Comparison of ENCODE assay signal across 22 mouse cellular contexts in genomic region chr14:48128701-48129100, GRCm38 (mm10). TPM values are rescaled to one million over a fixed set of nuclear protein-coding genes. Genes with fewer than 3 reads are reported as not detected.
A peak's percentile ranks its signal among the peaks of the same experiment; 100 is the strongest.
DNase-seq lines count a peak whose midpoint lies in the region; ATAC-seq and TF ChIP-seq lines count a peak whose summit lies in the region.
"Had no signal": no experiment of that assay in that cellular context is flagged by ENCODE, and none has a peak within 500 bp of the region (broad histone marks: within the 10 kb centered on the region; RNA-seq: fewer than 3 reads in every experiment).

No protein-coding gene starts in this region.

- H3K27ac ChIP-seq in hindbrain, embryonic 10.5 days = peak overlapping the region; percentile 64; the same call in 1 of the 2 replicates
- no peak overlapping the region for H3K27ac ChIP-seq in hindbrain, embryonic 11.5 days (ENCODE audit: low read depth, low read length)
- H3K27ac ChIP-seq in midbrain, embryonic 10.5 days (replicated peaks) = peak overlapping the region; percentile 67
- no peak overlapping the region for H3K27ac ChIP-seq in midbrain, postnatal 0 days (ENCODE audit: low read depth, low read length)

- no peak overlapping the region for H3K9ac ChIP-seq in hindbrain, embryonic 11.5 days (ENCODE audit: low read depth, low read length)
- no peak overlapping the region for H3K9ac ChIP-seq in midbrain, postnatal 0 days (replicated peaks; ENCODE audit: low read length, poor library complexity, severe bottlenecking)

- no peaks in the 10 kb centered on the region for H3K9me3 ChIP-seq in hindbrain, embryonic 10.5 days
- H3K9me3 ChIP-seq in hindbrain, embryonic 11.5 days (ENCODE audit: control insufficient read depth, low read length) = no peaks in the 10 kb centered on the region
- no peaks in the 10 kb centered on the region for H3K9me3 ChIP-seq in midbrain, embryonic 10.5 days (replicated peaks)
- H3K9me3 ChIP-seq in midbrain, postnatal 0 days (ENCODE audit: low read length) = no peaks in the 10 kb centered on the region
- H3K9me3 ChIP-seq: G1E had no signal

- DNase-seq in heart, adult 11 months = peak; percentile 91
- no peak for DNase-seq in heart, adult 8-10 months (ENCODE audit: low spot score)
- no peak for DNase-seq in hindbrain, embryonic 10.5 days (ENCODE audit: low spot score)
- no peak for DNase-seq in hindbrain, embryonic 11.5 days (ENCODE audit: low spot score)
- no peak for DNase-seq in midbrain, embryonic 10.5 days (ENCODE audit: low spot score)
- DNase-seq in midbrain, postnatal 0 days (ENCODE audit: low spot score) = no peak
- DNase-seq: adrenal gland, adult 2 months; adrenal gland, adult 8-10 months; adrenal gland, postnatal 10 days; adrenal gland, postnatal 14 days; adrenal gland, postnatal 25 days; adrenal gland, postnatal 36 days; B cell, adult 2 months; cerebellum, adult 11 months; cerebellum, adult 11-12 months; cerebellum, adult 18-20 months had no signal

- TF ChIP-seq CTCF in midbrain, postnatal 0 days (IDR thresholded peaks at IDR 0.05) = no peak

- no peak for ATAC-seq in hindbrain, embryonic 11.5 days (ENCODE audit: low FRiP score)
- ATAC-seq in midbrain, postnatal 0 days (ENCODE audit: low FRiP score) = no peak
- ATAC-seq: activated CD4-positive, CD25-positive, alpha-beta regulatory T cell, adult 4 months; CD4-positive, CD25-positive, alpha-beta regulatory T cell, adult 4 months; Patski had no signal

- H3K4me2 ChIP-seq in hindbrain, embryonic 11.5 days (replicated peaks; ENCODE audit: low read depth, low read length) = no peak overlapping the region
- H3K4me2 ChIP-seq in midbrain, postnatal 0 days (ENCODE audit: low read depth, low read length, poor library complexity, severe bottlenecking) = no peak overlapping the region

- peaks cover 95% of the 10 kb centered on the region for H3K4me1 ChIP-seq in hindbrain, embryonic 10.5 days (replicated peaks)
- H3K4me1 ChIP-seq in hindbrain, embryonic 11.5 days (replicated peaks; ENCODE audit: control insufficient read depth, insufficient read depth, low read length) = peaks cover 21% of the 10 kb centered on the region
- peaks cover 99% of the 10 kb centered on the region for H3K4me1 ChIP-seq in midbrain, embryonic 10.5 days
- H3K4me1 ChIP-seq in midbrain, postnatal 0 days (ENCODE audit: insufficient read depth, low read length) = peaks cover 6% of the 10 kb centered on the region; the same call in 1 of the 2 replicates

- peaks cover 4% of the 10 kb centered on the region; the same call in 1 of the 2 replicates for H3K36me3 ChIP-seq in hindbrain, embryonic 10.5 days
- no peaks in the 10 kb centered on the region for H3K36me3 ChIP-seq in hindbrain, embryonic 11.5 days (ENCODE audit: control insufficient read depth, insufficient read depth, low read length)
- 0 out of 2 replicates have a peak, but pooled peaks cover 6% of the 10 kb centered on the region for H3K36me3 ChIP-seq in midbrain, embryonic 10.5 days
- no peaks in the 10 kb centered on the region for H3K36me3 ChIP-seq in midbrain, postnatal 0 days (ENCODE audit: insufficient read depth, low read length)
- H3K36me3 ChIP-seq: G1E had no signal

- no peaks in the 10 kb centered on the region for H3K27me3 ChIP-seq in hindbrain, embryonic 10.5 days (ENCODE audit: insufficient read depth, poor library complexity, severe bottlenecking)
- no peaks in the 10 kb centered on the region for H3K27me3 ChIP-seq in hindbrain, embryonic 11.5 days (ENCODE audit: control insufficient read depth, insufficient read depth, low read length)
- peaks cover 5% of the 10 kb centered on the region; the same call in 1 of the 2 replicates for H3K27me3 ChIP-seq in midbrain, embryonic 10.5 days (ENCODE audit: low read depth, poor library complexity, severe bottlenecking)
- no peaks in the 10 kb centered on the region for H3K27me3 ChIP-seq in midbrain, postnatal 0 days (ENCODE audit: insufficient read depth, low read length)
- H3K27me3 ChIP-seq: CH12.LX, Patski had no signal

- 88% methylated on average over 5 of the region's 5 CpGs for WGBS in hindbrain, embryonic 10.5 days
- WGBS in hindbrain, embryonic 11.5 days = 91% methylated on average over 5 of the region's 5 CpGs
- WGBS in midbrain, embryonic 10.5 days = 86% methylated on average over 5 of the region's 5 CpGs
- WGBS in midbrain, postnatal 0 days = 94% methylated on average over 5 of the region's 5 CpGs

- H3K4me3 ChIP-seq in hindbrain, embryonic 10.5 days = no peak overlapping the region
- H3K4me3 ChIP-seq in hindbrain, embryonic 11.5 days (ENCODE audit: low read depth, low read length) = no peak overlapping the region
- no peak overlapping the region for H3K4me3 ChIP-seq in midbrain, embryonic 10.5 days
- H3K4me3 ChIP-seq in midbrain, postnatal 0 days (ENCODE audit: low read depth, low read length) = no peak overlapping the region

RNA-seq across cellular contexts. Expression of gene Peli2, which starts 8.1 kb away (rescaled TPM):
- total RNA-seq in heart, adult 8-10 months (2022) = 10 to 100 TPM; 19.1 to 22.9 (median 20.8) TPM
- 16.0 and 16.9 TPM in 2 replicates for polyA plus RNA-seq in hindbrain, embryonic 10.5 days (2016; fragmentation: Nextera tagmentation; extraction: Ambion mirVana)
- polyA plus RNA-seq in hindbrain, embryonic 11.5 days (2014; fragmentation: Nextera tagmentation; extraction: Ambion mirVana) = 17.3 and 17.6 TPM in 2 replicates
- 11.9 and 12.6 TPM in 2 replicates for polyA plus RNA-seq in midbrain, embryonic 10.5 days (2016; fragmentation: Nextera tagmentation; extraction: Ambion mirVana)
- total RNA-seq in midbrain, postnatal 0 days (2014; rRNA removed) = 11.5 and 22.3 TPM in 2 replicates
- polyA plus RNA-seq in midbrain, postnatal 0 days (2015; fragmentation: Nextera tagmentation; extraction: Ambion mirVana) = 5.6 and 6.5 TPM in 2 replicates
- total RNA-seq: CH12.LX, MEL had no signal
- polyA plus RNA-seq: G1E had no signal

Comparison
In these comparisons a context has a peak if more than half of its experiments do, and no peak if none do; other contexts are left out.
1. H3K27ac ChIP-seq: peak in hindbrain, embryonic 10.5 days (single experiment) and midbrain, embryonic 10.5 days (single experiment); none in hindbrain, embryonic 11.5 days (single experiment) and midbrain, postnatal 0 days (single experiment).